Comparison of ENCODE assay signal across 23 mouse cellular contexts in the genomic region with DNA sequence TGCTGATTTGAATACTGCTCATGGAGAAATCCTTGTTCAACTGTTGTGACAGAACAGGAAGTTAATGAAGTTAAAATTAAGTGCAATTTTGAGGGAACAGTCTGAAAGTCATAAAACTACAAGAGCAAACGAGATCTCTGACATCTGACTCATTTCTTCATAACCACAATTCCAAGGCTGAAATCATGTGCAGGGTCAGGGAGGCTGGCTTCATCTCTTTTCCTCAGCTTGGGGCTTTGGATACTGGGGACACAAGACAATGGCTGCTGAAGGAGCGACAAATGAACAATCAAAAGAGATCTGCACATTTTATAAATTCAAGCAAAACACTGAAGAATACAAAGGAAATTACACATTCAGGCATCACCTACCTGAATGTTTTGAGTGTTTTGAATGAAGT.
A peak's percentile ranks its signal among the peaks of the same experiment; 100 is the strongest.
DNase-seq lines count a peak whose midpoint lies in the region; ATAC-seq and TF ChIP-seq lines count a peak whose summit lies in the region.
"Had no signal": no experiment of that assay in that cellular context is flagged by ENCODE, and none has a peak within 500 bp of the region (broad histone marks: within the 10 kb centered on the region; RNA-seq: fewer than 3 reads in every experiment).

No protein-coding gene starts in this region.

- ATAC-seq in kidney, embryonic 14.5 days (ENCODE audit: low FRiP score, low TSS enrichment): no peak
- no peak for ATAC-seq in kidney, embryonic 15.5 days (replicated peaks; ENCODE audit: low FRiP score)
- ATAC-seq in forebrain, embryonic 16.5 days: no peak
- ATAC-seq: forebrain, embryonic 14.5 days; hindbrain, embryonic 16.5 days; inflammation-experienced regulatory T-cells, adult 6 months had no signal

- H3K9me3 ChIP-seq in kidney, embryonic 14.5 days (ENCODE audit: control insufficient read depth, low read length): no peaks in the 10 kb centered on the region
- H3K9me3 ChIP-seq in kidney, embryonic 15.5 days (replicated peaks): no peaks in the 10 kb centered on the region
- H3K9me3 ChIP-seq in forebrain, embryonic 16.5 days (ENCODE audit: control insufficient read depth, low read length): no peaks in the 10 kb centered on the region
- H3K9me3 ChIP-seq: embryonic facial prominence, embryonic 15.5 days; forebrain, embryonic 10.5 days; heart, embryonic 10.5 days; hindbrain, embryonic 12.5 days had no signal

- no peak overlapping the region for H3K9ac ChIP-seq in kidney, embryonic 14.5 days (ENCODE audit: low read depth, low read length)
- no peak overlapping the region for H3K9ac ChIP-seq in kidney, embryonic 15.5 days
- no peak overlapping the region for H3K9ac ChIP-seq in forebrain, embryonic 16.5 days (replicated peaks; ENCODE audit: low read depth, low read length)
- H3K9ac ChIP-seq: embryonic facial prominence, embryonic 15.5 days; hindbrain, embryonic 12.5 days had no signal

- no peak for TF ChIP-seq POLR2A in kidney, adult 2 months (IDR thresholded peaks at IDR 0.05; ENCODE audit: low read depth, low read length)

- TF ChIP-seq CTCF in kidney, adult 2 months (conservative IDR thresholded peaks at IDR 0.05; ENCODE audit: insufficient read depth, insufficient read length, low read depth, low read length): no peak

- H3K36me3 ChIP-seq in kidney, adult 2 months (ENCODE audit: control insufficient read depth, insufficient read depth, low read length): no peaks in the 10 kb centered on the region
- H3K36me3 ChIP-seq in kidney, embryonic 14.5 days (ENCODE audit: control insufficient read depth, insufficient read depth, low read length): no peaks in the 10 kb centered on the region
- no peaks in the 10 kb centered on the region for H3K36me3 ChIP-seq in kidney, embryonic 15.5 days
- no peaks in the 10 kb centered on the region for H3K36me3 ChIP-seq in forebrain, embryonic 16.5 days (ENCODE audit: control insufficient read depth, insufficient read depth)
- H3K36me3 ChIP-seq: embryonic facial prominence, embryonic 15.5 days; forebrain, embryonic 10.5 days; heart, embryonic 10.5 days; hindbrain, embryonic 12.5 days had no signal

- H3K27me3 ChIP-seq in kidney, adult 2 months (replicated peaks; ENCODE audit: control insufficient read depth, insufficient read depth, low read length): no peaks in the 10 kb centered on the region
- H3K27me3 ChIP-seq in kidney, embryonic 14.5 days (ENCODE audit: control insufficient read depth, insufficient read depth, low read length): no peaks in the 10 kb centered on the region
- H3K27me3 ChIP-seq in kidney, embryonic 15.5 days: no peaks in the 10 kb centered on the region
- no peaks in the 10 kb centered on the region for H3K27me3 ChIP-seq in forebrain, embryonic 16.5 days (replicated peaks; ENCODE audit: control insufficient read depth, insufficient read depth, low read length)
- H3K27me3 ChIP-seq: embryonic facial prominence, embryonic 15.5 days; hindbrain, embryonic 12.5 days had no signal

- no peak overlapping the region for H3K4me2 ChIP-seq in kidney, embryonic 14.5 days (replicated peaks; ENCODE audit: low read depth, low read length)
- no peak overlapping the region for H3K4me2 ChIP-seq in kidney, embryonic 15.5 days
- H3K4me2 ChIP-seq in forebrain, embryonic 16.5 days (ENCODE audit: low read length): no peak overlapping the region
- H3K4me2 ChIP-seq: embryonic facial prominence, embryonic 15.5 days; hindbrain, embryonic 12.5 days had no signal

- DNase-seq in kidney, adult 2 months: peak; percentile 36
- peak; percentile 19 for DNase-seq in kidney, postnatal 14 days
- DNase-seq in NIH3T3 (ENCODE audit: low read depth): peak; percentile 28
- DNase-seq: B cell, adult 2 months; cerebellum, adult 11 months; cerebellum, adult 8-10 months; cerebellum, postnatal 14 days; embryo, embryonic 11 days; gastrocnemius, postnatal 10 days; heart, adult 18-20 months; heart, postnatal 10 days; heart, postnatal 4 days had no signal

- H3K4me1 ChIP-seq in kidney, adult 2 months (ENCODE audit: control insufficient read depth, insufficient read depth, low read length): no peaks in the 10 kb centered on the region
- H3K4me1 ChIP-seq in kidney, embryonic 14.5 days (ENCODE audit: control insufficient read depth, insufficient read depth, low read length): no peaks in the 10 kb centered on the region
- H3K4me1 ChIP-seq in kidney, embryonic 15.5 days: no peaks in the 10 kb centered on the region
- no peaks in the 10 kb centered on the region for H3K4me1 ChIP-seq in forebrain, embryonic 16.5 days (replicated peaks; ENCODE audit: control insufficient read depth, insufficient read depth, low read length)
- H3K4me1 ChIP-seq: embryonic facial prominence, embryonic 15.5 days; forebrain, embryonic 10.5 days; heart, embryonic 10.5 days; hindbrain, embryonic 12.5 days had no signal

- 54% methylated on average over 2 of the region's 2 CpGs for WGBS in kidney, adult 2 months
- WGBS in kidney, embryonic 14.5 days: 68% methylated on average over 2 of the region's 2 CpGs
- WGBS in kidney, embryonic 15.5 days: 55% methylated on average over 2 of the region's 2 CpGs
- 51% methylated on average over 2 of the region's 2 CpGs for WGBS in forebrain, embryonic 16.5 days

- no peak overlapping the region for H3K4me3 ChIP-seq in kidney, adult 2 months (ENCODE audit: insufficient read depth, low read depth, low read length)
- no peak overlapping the region for H3K4me3 ChIP-seq in kidney, embryonic 14.5 days (ENCODE audit: low read length)
- no peak overlapping the region for H3K4me3 ChIP-seq in kidney, embryonic 15.5 days (replicated peaks)
- H3K4me3 ChIP-seq in forebrain, embryonic 16.5 days (replicated peaks; ENCODE audit: low read length): no peak overlapping the region
- H3K4me3 ChIP-seq: embryonic facial prominence, embryonic 15.5 days; erythroblast, embryonic 14.5 days; forebrain, embryonic 10.5 days; heart, embryonic 10.5 days; hindbrain, embryonic 12.5 days had no signal

- H3K27ac ChIP-seq in kidney, adult 2 months (ENCODE audit: insufficient read depth, low read depth, low read length): no peak overlapping the region
- no peak overlapping the region for H3K27ac ChIP-seq in kidney, embryonic 14.5 days (ENCODE audit: low read depth, low read length)
- H3K27ac ChIP-seq in kidney, embryonic 15.5 days: no peak overlapping the region
- H3K27ac ChIP-seq in forebrain, embryonic 16.5 days (ENCODE audit: low read length): no peak overlapping the region
- H3K27ac ChIP-seq: embryonic facial prominence, embryonic 15.5 days; forebrain, embryonic 10.5 days; heart, embryonic 10.5 days; hindbrain, embryonic 12.5 days had no signal
